ENCODE assay signal across 8 mouse cellular contexts in genomic region chr14:57797991-57798931, GRCm38 (mm10). TPM values are rescaled to one million over a fixed set of nuclear protein-coding genes. Genes with fewer than 3 reads are reported as not detected.
DNase-seq lines count a peak whose midpoint lies in the region; ATAC-seq and TF ChIP-seq lines count a peak whose summit lies in the region.

Gene Sap18, plus strand, starts transcription at chr14:57798180.

- peak within 1 kb of the TSS; percentile 95 for H3K27ac ChIP-seq in hindbrain, embryonic 10.5 days
- H3K27ac ChIP-seq in lung, postnatal 0 days (ENCODE audit: low read length) = peak within 1 kb of the TSS; percentile 87

- TF ChIP-seq CTCF in lung, postnatal 0 days (IDR thresholded peaks at IDR 0.05) = no peak

- H3K9me3 ChIP-seq in hindbrain, embryonic 10.5 days = no peaks in the 10 kb centered on the region
- H3K9me3 ChIP-seq in lung, postnatal 0 days (ENCODE audit: low read length) = no peaks in the 10 kb centered on the region

- peak within 1 kb of the TSS; percentile 91 for H3K4me3 ChIP-seq in hindbrain, embryonic 10.5 days
- H3K4me3 ChIP-seq in lung, postnatal 0 days (ENCODE audit: low read depth, low read length) = peak within 1 kb of the TSS; percentile 58

- H3K9ac ChIP-seq in lung, postnatal 0 days (replicated peaks; ENCODE audit: low read depth) = peak within 1 kb of the TSS; percentile 73

- H3K4me2 ChIP-seq in lung, postnatal 0 days (replicated peaks; ENCODE audit: low read depth, low read length) = peak within 1 kb of the TSS; percentile 79

- H3K36me3 ChIP-seq in hindbrain, embryonic 10.5 days = peaks cover 32% of the 10 kb centered on the region
- H3K36me3 ChIP-seq in lung, postnatal 0 days (ENCODE audit: insufficient read depth, low read length) = peaks cover 9% of the 10 kb centered on the region; the same call in 1 of the 2 replicates

- peak; percentile 99 for DNase-seq in MN1 (ENCODE audit: low spot score)
- DNase-seq in cerebellum, adult 9-10 months = peak; percentile 99
- DNase-seq in hindbrain, embryonic 10.5 days (ENCODE audit: low spot score) = peak; percentile 98
- DNase-seq in layer of hippocampus, adult 9-11 months = peak; percentile 99
- DNase-seq in lung, postnatal 0 days (ENCODE audit: low spot score) = peak; percentile 99
- DNase-seq in ovary, postnatal 14 days (ENCODE audit: low spot score) = peak; percentile 93
- peak; percentile 98 for DNase-seq in thymus, postnatal 14 days

- TF ChIP-seq EP300 in lung, postnatal 0 days (IDR thresholded peaks at IDR 0.05) = no peak

- no peaks in the 10 kb centered on the region for H3K27me3 ChIP-seq in hindbrain, embryonic 10.5 days (ENCODE audit: insufficient read depth, poor library complexity, severe bottlenecking)
- no peaks in the 10 kb centered on the region for H3K27me3 ChIP-seq in lung, postnatal 0 days (replicated peaks; ENCODE audit: insufficient read depth, low read length)

- under 1% methylated on average over 99 of the region's 99 CpGs for WGBS in hindbrain, embryonic 10.5 days
- WGBS in lung, postnatal 0 days = 2% methylated on average over 87 of the region's 99 CpGs

- peak; percentile 99 for ATAC-seq in frontal cortex, adult (ENCODE audit: low TSS enrichment)
- peak; percentile 99 for ATAC-seq in lung, postnatal 0 days

- H3K4me1 ChIP-seq in hindbrain, embryonic 10.5 days (replicated peaks) = peaks cover 23% of the 10 kb centered on the region
- peaks cover 11% of the 10 kb centered on the region; the same call in 1 of the 2 replicates for H3K4me1 ChIP-seq in lung, postnatal 0 days (ENCODE audit: insufficient read depth, low read depth, low read length)

RNA-seq across cellular contexts. Expression of gene Sap18, which starts in this region (rescaled TPM):
- 21.3 and 31.3 TPM in 2 replicates for polyA plus RNA-seq in hindbrain, embryonic 10.5 days (2016; fragmentation: Nextera tagmentation; extraction: Ambion mirVana)
- 16.5 and 18.9 TPM in 2 replicates for polyA plus RNA-seq in lung, postnatal 0 days (2015; fragmentation: Nextera tagmentation; extraction: Ambion mirVana)

Comparison
In these comparisons a context has a peak if more than half of its experiments do, and no peak if none do; other contexts are left out.
1. Peak in every context shown above with its lines: DNase-seq, ATAC-seq, H3K4me3 ChIP-seq and H3K27ac ChIP-seq.